Mouse (Mus musculus) kidney, postnatal 10 days (tissue): Measurements from ENCODE around the gene Ttc33.
"Not testable (repeated sequence)": the region's sequence is repeated elsewhere in the genome, so short reads cannot be mapped to it uniquely, and the experiment has no call there.

Experiments
- DNase-seq: peaks from one replicate; pipeline ENCODE4 v3.0.0; 2021; ENCODE audit warnings: mixed read lengths

Ttc33 gene

DNA sequence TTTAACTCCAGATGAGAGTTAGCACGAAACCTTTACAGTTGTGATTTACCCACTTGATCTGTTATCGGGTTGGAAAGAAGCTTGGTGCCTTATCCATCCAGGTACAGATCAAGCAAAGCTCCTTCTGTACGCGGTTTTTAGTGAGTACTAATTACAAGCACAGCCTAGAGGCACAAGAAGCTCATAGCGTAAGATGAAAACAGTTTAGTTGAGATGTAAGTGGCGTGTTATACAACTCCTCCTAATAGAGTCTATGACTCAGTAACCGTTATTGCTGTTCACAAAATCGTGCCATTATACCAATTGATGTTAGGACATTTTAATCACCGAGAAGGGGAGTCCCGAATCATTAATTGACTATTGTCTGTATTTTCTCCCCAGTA lies 959 bp downstream of the Ttc33 start:
- DNase-seq = no peak

DNA sequence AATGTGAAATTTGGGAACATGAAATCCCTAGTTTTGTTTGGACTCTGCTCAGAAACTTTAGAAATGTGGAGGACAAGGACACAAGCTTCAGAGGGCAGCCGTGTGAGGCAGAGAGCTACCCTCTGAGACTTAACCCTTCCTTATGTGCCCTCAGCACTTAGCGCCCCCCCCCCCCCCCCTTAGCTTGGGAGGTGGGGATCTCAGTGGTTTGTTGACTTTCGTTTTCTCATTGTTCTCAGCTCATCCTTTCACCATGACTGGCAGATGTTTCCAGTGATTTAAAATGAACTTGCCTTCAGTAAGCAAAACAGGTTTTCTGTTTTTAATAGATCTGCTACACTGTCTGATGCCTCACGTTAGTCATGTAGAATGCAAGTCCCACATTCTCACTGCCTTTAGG lies 1.8 kb downstream of the Ttc33 start:
- DNase-seq = no peak

DNA sequence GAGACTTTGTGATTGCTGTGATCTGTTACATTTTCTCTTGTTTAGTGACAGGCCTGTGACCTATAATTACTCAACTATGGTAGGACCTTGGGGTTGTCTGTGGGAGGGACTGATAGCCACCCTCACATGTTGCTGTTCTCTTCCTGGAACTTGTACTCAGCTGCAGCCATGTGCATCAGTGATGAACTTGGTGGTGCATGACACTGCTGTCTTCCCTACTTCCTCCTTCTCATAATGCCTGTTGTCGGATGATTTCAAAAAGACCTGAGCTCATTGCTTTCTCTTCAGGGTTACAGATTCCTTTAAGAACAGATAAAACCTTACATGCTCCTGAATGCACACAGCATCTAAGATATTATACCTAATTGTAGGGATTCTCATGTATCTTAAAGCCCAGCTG lies 2.7 kb downstream of the Ttc33 start:
- DNase-seq = no peak

DNA sequence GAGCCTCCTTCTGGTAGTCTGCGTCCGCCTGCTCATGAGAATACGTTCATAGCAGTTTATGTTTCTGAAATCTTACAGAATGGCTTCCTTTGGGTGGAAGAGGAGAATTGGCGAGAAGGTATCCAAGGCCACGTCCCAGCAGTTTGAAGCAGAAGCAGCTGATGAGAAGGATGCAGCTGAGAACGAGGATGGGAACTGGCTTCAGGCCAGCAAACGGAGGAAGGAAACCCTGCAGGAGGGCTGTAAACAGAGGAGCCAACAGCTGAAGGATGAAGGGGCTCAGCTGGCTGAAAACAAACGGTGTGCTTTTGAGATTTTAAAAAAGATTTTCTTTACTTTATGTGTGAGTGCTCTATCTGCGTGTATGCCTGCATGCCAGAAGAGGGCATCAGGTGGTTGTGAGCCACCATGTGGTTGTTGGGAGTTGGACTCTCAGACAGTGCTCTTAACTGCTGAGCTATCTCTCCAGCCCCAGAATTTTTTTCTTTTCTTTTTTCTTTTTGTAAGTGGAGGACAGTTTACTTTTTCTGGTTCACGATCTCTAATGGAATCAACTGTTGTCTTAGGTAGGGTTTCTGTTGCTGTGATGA lies 4.3 kb downstream of the Ttc33 start:
- DNase-seq = peak; percentile 77

DNA sequence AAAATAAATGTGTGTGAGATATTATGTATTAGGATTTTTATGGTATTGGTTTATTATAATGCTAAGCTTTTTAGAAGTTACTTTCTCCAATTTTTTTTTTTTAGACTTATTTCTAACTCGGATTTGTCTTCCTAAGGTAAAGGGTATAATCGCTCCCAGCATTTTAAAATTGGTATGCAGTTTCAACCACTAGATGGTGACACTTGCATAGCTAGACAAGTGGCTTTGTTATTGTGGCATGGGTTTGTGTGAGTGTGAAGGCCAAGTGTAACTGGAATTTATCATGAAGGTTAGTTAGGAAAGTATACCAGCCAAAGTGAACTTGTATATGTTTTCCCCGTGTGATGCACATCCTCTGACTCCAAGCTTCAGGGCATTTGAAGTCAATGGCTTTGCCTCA lies 8.5 kb downstream of the Ttc33 start:
- no peak for DNase-seq

DNA sequence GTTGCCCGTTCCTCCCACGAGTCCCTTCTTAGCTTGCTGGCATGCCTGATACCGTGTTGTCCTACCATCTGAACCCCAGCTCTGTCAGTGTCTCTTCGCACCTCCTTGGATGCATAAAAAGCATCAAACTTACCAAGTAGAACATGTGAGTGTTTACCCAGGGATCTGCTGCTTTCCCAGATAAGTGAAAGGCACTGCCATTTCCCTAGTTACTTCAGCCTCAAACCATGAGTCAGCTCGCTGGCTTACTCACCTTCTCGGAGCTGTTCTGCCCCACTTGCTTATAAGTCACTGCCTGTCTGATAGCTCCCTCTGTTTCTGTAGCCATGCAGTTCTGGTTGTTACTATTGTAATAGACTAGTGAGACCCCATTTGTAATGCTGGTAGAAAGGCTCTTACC lies 9.1 kb downstream of the Ttc33 start:
- DNase-seq = no peak

DNA sequence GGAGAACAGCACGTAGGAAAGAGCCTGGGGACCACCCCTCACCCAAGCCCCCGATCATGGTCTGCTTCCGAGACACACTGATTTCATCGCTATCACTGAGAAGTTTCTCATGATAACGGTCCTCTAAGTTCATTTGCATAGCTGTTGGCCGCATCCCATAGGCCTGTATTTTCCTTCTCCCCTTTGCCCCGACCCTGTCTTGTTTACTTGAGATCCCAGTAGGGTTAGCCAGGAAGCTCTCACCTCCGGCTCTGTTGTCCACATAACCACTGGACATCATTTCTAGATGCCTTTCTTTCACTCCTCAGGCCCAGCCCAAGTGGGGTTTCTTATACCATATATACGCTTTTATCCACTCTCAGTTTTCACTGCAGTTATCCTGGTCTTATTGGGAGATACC lies 9.6 kb downstream of the Ttc33 start:
- peak; percentile 27 for DNase-seq

DNA sequence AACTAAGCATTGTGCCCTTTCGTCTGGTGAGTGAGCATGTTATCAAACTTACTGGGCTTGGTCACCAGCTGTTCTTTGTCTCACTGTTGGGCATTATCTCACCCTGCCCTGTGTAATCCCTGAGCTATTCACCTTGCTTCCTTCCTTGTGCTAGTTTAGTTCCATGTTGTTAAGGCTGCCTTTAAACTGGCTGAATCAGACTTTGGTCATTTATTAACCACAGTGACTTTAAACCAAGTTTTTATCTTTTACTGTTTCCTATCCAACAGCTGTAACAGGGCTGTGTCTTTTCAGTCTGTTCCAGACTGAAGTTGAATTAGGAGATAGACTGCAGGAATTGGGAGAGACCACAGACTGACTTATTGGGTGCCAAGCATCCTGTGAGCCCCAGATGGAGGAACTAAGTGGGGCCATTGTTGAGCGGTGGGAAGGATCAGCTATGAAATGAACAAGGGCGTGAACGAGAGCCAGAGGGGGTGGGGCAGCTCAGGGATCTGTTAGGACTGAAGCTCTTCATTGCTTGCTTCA lies 10.7 kb downstream of the Ttc33 start:
- DNase-seq = peak; percentile 61

DNA sequence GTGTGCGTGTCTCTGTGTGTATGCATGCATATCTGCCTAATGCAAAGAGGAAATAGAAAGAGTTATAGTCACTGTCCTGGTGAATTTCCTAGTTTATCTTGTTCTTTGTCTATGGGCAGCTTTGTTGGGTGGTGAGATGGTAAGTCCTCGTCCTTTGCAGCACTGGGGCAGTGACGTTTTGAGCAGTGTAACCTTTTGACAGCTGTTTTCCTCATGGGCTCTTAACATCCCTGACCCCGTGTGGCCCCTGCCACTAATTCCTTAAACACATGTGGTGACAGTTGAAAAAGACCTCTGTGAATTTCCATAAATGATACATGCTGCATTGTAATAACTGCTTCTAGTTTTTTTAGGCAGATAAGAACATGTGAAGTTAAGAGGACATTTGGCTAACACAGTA lies 11.4 kb downstream of the Ttc33 start:
- DNase-seq = peak; percentile 30

DNA sequence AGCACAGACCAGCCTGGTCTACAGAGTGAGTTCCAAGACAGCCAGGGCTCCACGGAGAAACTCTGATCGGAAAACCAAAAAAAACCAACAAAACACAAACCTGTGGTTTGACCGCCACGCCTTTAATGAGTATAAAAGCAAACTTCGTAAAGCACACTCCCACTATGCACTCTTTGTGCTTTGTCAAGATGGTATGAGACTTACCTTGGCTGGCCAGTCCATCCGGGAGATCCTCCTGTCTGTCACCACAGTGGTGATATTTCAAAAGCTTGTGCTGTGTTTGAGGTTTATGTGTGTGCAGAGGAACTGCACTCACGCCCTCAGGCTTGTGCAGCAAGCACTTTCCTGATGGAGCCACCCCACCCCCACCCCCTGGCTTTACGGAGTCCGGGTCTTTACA lies 19.9 kb downstream of the Ttc33 start:
- DNase-seq = no peak

DNA sequence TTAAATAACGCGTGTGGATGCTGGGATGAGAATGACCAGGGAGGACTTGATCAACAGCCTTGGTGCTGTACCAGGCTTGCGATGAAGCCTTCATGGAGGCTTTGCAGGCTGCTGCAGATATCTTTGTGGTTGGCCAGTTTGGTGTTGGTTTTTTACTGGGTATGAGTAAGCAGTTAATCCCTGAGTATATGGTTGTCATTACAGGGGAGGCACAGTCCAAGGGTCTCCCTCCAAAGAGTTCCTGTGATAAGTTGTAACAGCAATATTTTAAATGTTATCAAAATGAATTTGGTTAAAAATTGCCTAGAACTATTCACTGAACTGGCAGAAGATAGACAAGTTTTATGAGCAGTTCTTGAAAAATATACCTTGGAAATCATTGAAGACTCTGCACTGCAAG lies 23.8 kb downstream of the Ttc33 start:
- no peak for DNase-seq

DNA sequence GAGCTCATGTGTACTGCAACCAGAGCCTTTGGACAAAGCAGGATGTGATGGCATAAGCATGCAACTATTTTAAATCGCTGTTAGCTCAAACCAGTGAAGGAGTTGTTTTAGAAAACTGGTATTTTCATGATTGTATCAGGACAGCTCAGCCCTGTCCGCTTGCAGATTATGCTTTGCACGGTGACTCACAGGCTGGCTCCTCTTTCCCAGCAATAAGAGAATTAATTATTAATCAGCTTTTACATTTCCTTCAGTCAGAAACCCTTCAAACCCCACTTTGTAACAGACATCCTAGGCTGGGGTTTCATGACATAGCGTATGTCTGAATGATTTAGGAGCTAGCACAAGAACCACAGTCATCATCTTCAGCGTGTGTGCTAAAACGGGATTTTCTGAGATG lies 35.2 kb downstream of the Ttc33 start:
- DNase-seq = no peak

DNA sequence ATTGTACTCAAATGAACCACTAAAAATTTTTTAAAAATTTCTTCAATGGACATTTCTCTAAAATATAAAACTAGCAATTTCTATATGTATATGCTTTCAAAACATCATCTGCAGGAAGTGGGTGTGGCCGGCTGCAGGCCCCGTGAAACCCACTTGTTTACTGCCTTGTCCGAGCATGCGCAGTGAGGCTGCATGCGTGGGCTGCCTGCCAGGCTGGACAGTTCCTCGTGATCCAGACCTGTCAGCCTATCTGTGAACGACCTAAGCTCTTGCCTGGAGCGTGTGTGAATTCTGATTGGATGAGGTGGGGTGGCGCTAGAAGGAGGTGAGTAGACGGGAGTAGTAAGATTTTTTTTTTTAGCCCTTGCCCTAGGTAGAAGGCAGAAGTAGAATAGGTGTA lies 45.4 kb downstream of the Ttc33 start:
- not testable (repeated sequence) for DNase-seq

DNA sequence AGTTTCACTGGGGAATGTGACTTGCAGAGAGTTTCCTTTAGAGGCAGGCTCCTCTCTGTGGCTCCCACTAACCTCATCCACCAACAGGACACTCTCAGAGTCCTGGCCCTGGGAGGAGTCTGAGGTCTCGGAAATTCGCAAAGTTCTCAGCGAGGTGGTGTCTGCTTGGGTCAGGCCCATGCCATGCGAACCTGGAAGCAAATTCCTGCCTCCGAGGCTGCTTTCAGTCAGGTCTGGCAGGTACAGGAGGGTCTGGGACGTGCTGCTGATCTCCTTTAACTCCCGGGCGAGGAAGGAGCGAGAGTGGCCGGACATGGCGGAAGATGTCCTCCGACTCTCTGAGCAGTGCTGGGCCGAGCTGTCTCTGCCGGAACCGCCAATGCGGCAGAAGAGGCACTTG lies 49.3 kb downstream of the Ttc33 start:
- no peak for DNase-seq

DNA sequence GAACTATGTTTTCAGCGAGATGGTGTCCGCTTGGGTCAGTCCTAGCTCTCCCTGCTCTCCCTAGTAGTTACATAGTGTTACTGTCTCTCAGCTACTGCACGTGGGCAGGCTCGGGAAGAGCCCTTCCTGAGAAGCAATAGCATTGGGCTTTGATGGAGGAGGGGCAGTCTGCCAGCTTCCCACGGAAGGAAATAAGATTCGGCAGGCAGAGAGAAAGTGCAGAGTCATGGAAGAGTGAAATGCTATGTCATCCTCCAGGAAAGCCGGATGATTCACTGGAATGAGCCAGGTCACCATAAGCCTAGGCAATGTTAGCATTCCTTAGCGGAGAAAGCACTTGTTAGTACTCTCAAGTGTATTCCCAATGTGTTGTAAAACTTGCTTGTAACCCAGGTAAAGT lies 50.2 kb downstream of the Ttc33 start:
- peak; percentile 66 for DNase-seq

DNA sequence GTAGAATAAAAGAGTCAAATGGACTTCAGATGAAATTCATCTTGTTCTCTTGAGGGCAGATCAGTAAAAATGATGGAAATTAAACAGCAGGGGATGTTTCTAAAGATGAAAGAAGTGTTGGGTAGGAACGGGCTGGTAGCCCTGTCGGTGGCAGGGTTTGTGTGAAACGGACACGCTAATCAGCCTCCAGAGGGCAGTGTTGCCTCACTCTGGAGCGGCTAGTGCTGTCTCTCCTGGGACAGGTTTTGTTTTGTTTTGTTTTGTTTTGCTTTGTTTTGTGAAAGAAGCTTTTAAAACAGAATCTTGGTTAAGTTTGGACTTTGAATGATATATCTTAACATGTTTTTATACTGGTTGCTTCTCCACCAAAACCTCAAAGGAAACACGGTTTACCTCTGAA lies 51.2 kb downstream of the Ttc33 start:
- peak; percentile 92 for DNase-seq

DNA sequence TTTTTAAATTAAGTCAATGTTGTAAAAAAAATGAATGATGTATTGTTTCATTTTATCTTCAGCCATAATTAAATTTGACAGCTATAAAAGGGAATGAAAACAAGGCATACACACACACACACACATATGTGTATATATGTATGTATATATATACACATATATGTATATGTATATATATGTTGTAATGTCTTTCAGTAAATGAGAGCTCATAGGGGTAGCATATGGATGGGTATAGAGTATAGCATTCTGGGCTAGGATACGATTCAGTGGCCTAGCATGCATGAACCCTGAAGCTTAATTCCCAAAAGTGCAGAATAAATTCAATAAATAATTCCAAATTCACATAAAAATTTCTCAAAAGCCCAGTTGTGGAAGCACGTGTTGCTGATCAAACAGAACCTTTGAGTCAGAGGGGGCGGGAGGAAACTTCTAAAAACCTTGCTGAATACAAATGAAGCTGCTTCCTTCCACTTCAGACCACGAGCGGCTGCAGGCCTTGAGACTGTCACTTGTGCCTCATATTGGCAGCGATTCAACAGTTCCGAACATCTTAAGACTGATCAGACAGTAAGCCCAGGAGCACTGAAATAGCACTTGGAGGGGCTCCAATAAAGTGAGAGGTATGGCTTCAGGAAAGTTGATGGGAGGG lies 51.8 kb downstream of the Ttc33 start:
- DNase-seq = peak; percentile 31

DNA sequence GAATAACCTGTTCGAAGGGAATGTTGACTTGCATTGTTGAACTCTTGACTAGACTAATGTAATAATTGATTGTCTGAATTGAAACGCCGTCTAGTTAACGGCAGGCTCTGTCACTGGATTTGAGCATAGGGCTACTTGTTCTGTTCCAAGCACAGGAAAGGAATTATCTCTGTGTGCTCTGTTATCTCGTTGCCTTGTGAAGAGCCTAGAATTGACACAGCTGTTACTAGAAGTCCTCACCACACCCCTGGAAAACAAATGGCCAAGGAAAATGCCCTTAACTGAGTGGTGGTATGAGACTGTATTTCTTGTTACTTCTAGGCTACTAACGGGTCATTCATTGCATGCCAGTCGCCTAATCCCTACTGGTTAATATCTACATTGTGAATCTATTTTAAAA lies 52.7 kb downstream of the Ttc33 start:
- no peak for DNase-seq

DNA sequence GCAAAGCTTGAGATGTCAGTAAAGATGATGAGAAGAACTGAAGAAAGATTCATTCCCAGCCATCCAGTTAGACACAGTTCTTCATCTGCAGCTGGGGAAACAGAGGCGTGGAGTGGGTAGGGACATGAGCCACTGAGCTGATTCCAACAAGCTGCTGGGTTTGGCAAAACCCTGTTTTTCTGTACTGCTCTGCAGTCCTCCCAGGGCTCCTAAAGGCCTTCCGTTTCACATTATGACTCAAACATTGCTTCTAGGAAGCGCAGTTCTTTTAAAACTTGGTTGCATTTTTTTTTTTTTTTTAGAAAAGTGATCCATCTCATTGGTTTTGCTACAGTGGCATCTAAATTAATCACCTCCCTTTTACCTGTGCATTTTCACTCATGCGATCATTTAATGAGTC lies 53.2 kb downstream of the Ttc33 start:
- DNase-seq = peak; percentile 32

DNA sequence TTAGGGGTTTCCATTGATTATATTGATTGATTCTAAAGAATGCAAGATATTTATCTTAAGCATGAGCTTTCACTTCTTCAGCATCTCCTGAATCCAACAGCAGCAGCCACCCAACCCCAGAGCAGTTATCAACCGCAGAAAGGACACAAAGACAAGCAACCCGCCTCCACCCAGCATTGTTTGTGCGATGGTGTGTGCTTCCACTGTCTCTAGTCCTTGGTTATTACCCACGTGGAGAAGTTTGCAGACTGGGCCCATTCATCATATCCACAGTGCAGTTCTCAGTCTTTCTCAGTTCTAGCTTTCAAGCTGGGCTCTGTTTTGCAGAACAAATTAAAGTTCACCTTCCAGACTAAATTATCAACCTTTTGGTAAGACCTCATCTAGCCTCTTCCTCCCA lies 54.0 kb downstream of the Ttc33 start:
- DNase-seq = no peak

DNA sequence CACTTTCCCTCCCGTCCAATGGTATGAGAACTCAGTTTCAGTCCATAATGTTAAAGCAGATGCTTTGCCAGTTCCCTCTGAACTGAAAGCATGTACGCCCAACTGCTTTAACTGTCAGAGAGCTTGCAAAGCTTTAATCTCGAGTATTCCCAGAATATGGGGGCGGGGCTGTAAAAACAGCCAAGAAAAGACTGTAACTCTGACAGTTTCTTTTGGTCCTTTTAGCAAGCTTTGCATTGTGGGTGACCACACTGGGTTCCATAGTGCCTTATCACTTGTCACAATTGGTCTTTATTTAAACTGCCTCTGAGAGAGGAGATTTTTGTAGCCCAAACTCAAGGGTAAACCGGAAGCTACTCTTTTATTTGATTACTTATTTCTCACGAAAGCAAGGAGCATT lies 54.6 kb downstream of the Ttc33 start:
- peak; percentile 45 for DNase-seq

DNA sequence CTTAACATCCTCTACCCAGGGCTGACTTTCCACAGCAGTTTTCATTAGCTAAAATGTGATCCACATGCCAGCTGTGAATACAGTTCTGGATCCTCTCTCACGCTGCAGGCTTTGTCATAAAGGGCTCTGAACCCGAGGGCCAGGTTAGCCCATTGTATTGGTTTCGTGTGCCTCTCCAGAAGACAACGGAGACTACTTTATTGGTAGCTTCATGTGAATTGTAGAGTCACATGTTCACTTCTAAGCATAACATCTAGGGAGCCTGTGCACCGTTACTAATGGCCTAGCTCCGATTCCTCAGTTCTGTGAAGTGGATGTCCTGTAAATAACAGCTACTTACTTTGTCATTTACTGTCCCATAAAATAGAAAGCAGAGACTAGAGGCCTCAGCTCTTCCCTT lies 55.0 kb downstream of the Ttc33 start:
- DNase-seq = no peak

DNA sequence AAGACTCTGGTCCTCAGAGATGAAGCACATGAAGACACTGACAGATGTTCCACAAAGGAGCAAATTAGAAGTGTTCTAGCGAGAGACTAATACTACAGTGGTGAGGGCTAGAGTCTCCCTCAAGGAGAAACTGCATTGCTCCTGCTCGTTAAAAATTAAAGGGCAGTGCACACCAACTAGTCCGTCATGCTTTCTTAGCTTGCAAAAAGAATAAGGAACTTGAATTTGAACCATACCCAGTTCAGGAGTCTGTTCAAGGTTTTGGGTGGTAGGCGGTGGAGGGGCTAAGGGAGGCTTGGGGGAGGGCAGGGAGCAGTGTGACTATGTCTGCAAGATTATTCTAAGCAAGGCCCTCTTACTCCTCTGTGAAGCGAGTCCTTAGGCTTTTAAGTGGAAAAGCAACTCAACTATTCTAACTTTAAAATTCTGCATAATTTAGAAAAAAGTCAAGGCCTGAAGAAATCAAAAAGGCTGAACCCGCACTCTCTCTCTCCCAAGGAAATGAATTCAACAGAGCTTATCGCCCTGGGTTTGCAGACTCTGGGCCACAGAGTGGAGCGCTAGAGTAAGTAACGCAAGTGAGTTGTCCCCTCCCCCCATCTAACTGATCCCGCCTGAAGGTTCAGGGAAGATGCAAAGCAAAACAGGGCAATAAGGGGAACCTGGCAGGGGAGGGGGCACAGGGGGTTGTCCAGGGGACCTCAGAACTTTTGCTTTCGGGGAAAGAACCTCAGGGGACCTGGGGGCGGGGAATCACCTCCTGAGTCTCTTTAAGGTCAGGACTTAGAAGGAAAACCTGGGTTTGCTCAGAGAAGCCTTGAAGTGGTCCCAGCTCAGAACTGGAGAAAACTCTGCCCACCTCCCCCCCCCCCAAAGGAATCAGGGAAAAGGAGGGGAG lies 56.2 kb downstream of the Ttc33 start:
- DNase-seq = peak; percentile 77
